Mouse (Mus musculus) erythroblast, embryonic 14.5 days (primary cell): ENCODE results near the gene Pus7l.

Source experiments
- GATA1 ChIP-seq: IDR thresholded peaks from 2 replicates; pipeline ENCODE4 v1.6.1; 2012; ENCODE audit warnings: low read length, inconsistent platforms, mixed read lengths
- TAL1 ChIP-seq: IDR thresholded peaks from 3 replicates; pipeline ENCODE4 v1.6.1; 2012; ENCODE audit warnings: low read length, inconsistent platforms, mixed read lengths

DNA sequence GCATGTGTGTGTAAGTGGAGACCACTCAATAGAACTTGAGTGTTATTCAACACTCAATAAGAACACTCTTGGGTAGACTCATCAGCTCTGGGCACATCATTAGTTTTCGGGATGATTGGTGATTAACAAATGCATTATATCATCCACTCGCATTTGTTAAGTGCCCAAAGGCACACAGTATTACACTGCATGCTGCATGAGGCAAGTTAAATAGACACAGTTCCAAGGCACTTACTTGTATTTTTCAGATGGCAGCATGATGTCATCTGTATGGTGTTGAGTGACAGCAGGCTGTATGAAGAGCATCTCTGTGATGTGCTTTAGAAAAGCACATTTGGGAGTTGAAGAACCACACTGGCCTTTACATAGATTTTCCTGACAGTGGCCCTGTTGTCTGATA is 60.8 kb downstream of the Pus7l start:
- TF ChIP-seq TAL1: no peak
- no peak for TF ChIP-seq GATA1
